Mouse (Mus musculus) activated CD4-positive, CD25-positive, alpha-beta regulatory T cell (primary cell): Measurements from ENCODE around the gene Olfr854. TPM values are rescaled to one million over a fixed set of nuclear protein-coding genes. Genes with fewer than 3 reads are reported as not detected.

Experiments used
- polyA plus RNA-seq, 2 experiments: library from polyadenylated mRNA; unstranded; fragments of 100-300 nt; shearing (Covaris generic); gene quantifications; one replicate each; pipeline ENCODE4 v1.2.1; 2017

Gene Olfr854
- not detected for polyA plus RNA-seq

GRCm38 (mm10) chr9:19567282-19567681 is at the start of gene Olfr854:
Olfr854 (minus strand) TSS chr9:19567382.

GRCm38 (mm10) chr9:19582317-19582716 is 15.1 kb upstream of the Olfr854 start, which contains the start of gene Olfr855:
Olfr855 (plus strand) TSS chr9:19582617.

GRCm38 (mm10) chr9:19540976-19541375 is 26.2 kb downstream of the Olfr854 start, which contains the start of gene Olfr853:
Olfr853 (minus strand) TSS chr9:19541076.

Other genes starting within 250 kb of the Olfr854 start
- not detected for gene Olfr845, start 230.9 kb downstream of the Olfr854 start, polyA plus RNA-seq
- not detected for gene Olfr846, start 203.4 kb downstream of the Olfr854 start, polyA plus RNA-seq
- not detected for gene Olfr847, start 188.7 kb downstream of the Olfr854 start, polyA plus RNA-seq
- not detected for gene Olfr849, start 127.1 kb downstream of the Olfr854 start, polyA plus RNA-seq
- not detected for gene Olfr850, start 89.1 kb downstream of the Olfr854 start, polyA plus RNA-seq
- not detected for gene Olfr851, start 74.1 kb downstream of the Olfr854 start, polyA plus RNA-seq
- gene Olfr853, start 26.3 kb downstream of the Olfr854 start, polyA plus RNA-seq = not detected
- gene Olfr855, start 15.2 kb upstream of the Olfr854 start, polyA plus RNA-seq = under 1 TPM in 1 of 2 experiments, not detected in 1; 0.16 TPM
- gene Zfp317, start 54.7 kb upstream of the Olfr854 start, polyA plus RNA-seq = 10 to 100 TPM; 20.2 to 24.5 TPM
- gene Olfr857, start 142.1 kb upstream of the Olfr854 start, polyA plus RNA-seq = not detected
- not detected for gene Olfr58, start 212.9 kb upstream of the Olfr854 start, polyA plus RNA-seq
- gene Olfr859, start 237.5 kb upstream of the Olfr854 start, polyA plus RNA-seq = not detected